Mouse (Mus musculus) hindbrain, embryonic 10.5 days (tissue): Measurements from ENCODE around the gene Usp2. TPM values are rescaled to one million over a fixed set of nuclear protein-coding genes. Genes with fewer than 3 reads are reported as not detected.
"Not testable (repeated sequence)": the region's sequence is repeated elsewhere in the genome, so short reads cannot be mapped to it uniquely, and the experiment has no call there.

Experiments used
- DNase-seq: peaks from one replicate; pipeline ENCODE4 v3.0.0-alpha.2; 2017; ENCODE audit warnings: low spot score
- H3K27ac ChIP-seq: fragments of 300-500 bp; sonication (generic); 2 replicates; pipeline ENCODE4 v1.5.1; 2016; ENCODE audit warnings: mild to moderate bottlenecking, moderate library complexity
- H3K27me3 ChIP-seq: fragments of 300-500 bp; sonication (generic); 2 replicates; pipeline ENCODE4 v1.6.1; 2016; ENCODE audit warnings: mild to moderate bottlenecking; ENCODE audit not compliant: poor library complexity, insufficient read depth, severe bottlenecking
- H3K36me3 ChIP-seq: fragments of 300-500 bp; sonication (generic); 2 replicates; pipeline ENCODE4 v1.6.1; 2016; ENCODE audit warnings: mild to moderate bottlenecking, moderate library complexity
- H3K4me1 ChIP-seq: fragments of 300-500 bp; sonication (generic); replicated peaks from 2 replicates; pipeline ENCODE4 v1.6.1; 2016; ENCODE audit warnings: mild to moderate bottlenecking
- H3K4me3 ChIP-seq: fragments of 300-500 bp; sonication (generic); 2 replicates; pipeline ENCODE4 v1.5.1; 2016; ENCODE audit warnings: mild to moderate bottlenecking, moderate library complexity
- H3K9me3 ChIP-seq: fragments of 300-500 bp; sonication (generic); 2 replicates; pipeline ENCODE4 v1.6.1; 2016; ENCODE audit warnings: mild to moderate bottlenecking, moderate library complexity
- WGBS: fragments of 180-500 bp; shearing (Covaris S2); methylation state at CpG from one replicate; pipeline ENCODE4 v1.1.7; 2016; 5-methylcytosine and 5-hydroxymethylcytosine counted together
- polyA plus RNA-seq: library from polyadenylated mRNA; unstranded; fragments of >200 nt; fragmentation: Nextera tagmentation; extraction: Ambion mirVana; gene quantifications from 2 replicates; pipeline ENCODE4 v1.2.1, GENCODE M21; 2016

Gene Usp2
- polyA plus RNA-seq, 1 experiment from 2014 or later, result 13.5 TPM

DNA sequence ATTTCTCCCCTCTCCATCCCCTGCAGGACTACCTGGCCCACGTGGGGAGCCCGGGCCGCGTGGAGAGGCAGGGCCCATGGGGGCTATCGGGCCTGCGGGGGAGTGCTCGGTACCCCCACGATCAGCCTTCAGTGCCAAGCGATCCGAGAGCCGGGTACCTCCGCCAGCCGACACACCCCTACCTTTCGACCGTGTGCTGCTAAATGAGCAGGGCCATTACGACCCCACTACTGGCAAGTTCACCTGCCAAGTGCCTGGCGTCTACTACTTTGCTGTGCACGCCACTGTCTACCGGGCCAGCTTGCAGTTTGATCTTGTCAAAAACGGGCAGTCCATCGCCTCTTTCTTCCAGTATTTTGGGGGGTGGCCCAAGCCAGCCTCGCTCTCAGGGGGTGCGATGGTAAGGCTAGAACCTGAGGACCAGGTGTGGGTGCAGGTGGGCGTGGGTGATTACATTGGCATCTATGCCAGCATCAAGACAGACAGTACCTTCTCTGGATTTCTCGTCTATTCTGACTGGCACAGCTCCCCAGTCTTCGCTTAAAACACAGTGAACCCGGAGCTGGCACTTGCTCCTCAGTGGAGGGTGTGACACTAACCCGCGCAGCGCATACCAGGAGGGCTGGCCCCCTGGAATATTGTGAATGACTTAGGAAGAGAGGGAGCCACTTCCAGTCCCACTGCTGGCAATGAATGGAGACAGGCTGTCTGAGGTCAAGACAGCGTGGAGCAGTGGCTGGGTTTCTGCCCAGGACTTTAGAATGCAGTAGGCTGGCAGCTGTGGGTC, 41.6 kb downstream of the Usp2 start:
- Histone ChIP-seq H3K4me1 (peaks cover 59% of the 10 kb centered on the region), H3K4me3 (peak overlapping the region; percentile 36), H3K27ac (peak overlapping the region; percentile 81), H3K9me3 (no peaks in the 10 kb centered on the region), H3K27me3 (no peaks in the 10 kb centered on the region), H3K36me3 (peaks cover 71% of the 10 kb centered on the region)
- 85% methylated on average over 31 of the region's 31 CpGs for WGBS
- DNase-seq, result no peak

DNA sequence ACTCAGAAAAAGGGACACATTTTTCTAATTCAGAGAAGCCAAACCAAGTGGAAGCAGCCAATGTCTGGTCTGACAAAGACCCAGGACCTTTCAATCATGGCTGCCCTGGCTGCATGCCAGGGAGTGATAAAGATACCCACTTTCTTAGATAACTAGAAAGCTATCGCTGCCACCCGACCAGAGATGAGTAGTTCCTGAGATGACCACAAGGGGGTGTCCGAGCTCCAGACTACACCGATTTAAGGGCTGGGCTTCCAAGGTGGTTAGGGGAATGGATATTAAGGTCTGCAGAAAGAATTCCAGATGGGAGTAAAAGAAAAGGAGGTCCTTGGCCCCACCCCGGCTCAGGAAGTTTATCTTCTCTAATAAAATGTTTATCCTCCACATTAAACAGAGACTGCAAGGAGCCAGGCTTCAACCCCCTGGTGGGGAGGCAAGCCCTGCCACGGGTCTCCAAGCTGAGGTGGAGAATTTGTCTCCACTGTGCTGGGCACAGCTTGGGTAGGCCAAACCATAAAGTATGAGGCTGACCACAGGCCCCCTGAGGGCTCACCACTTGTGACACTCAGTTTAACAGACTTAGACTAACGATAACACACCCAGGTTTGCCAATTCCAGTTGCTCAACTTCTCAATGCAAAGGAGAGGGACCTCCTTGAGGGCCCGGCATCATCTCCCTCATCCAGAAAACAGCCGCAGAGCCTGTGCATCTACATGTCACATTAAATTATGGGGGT, 42.7 kb downstream of the Usp2 start:
- no peaks in the 10 kb centered on the region for H3K9me3 ChIP-seq
- peak; percentile 80 for DNase-seq
- peaks cover 63% of the 10 kb centered on the region for H3K36me3 ChIP-seq
- peak overlapping the region; percentile 36 for H3K4me3 ChIP-seq
- no peaks in the 10 kb centered on the region for H3K27me3 ChIP-seq
- H3K4me1 ChIP-seq, result peaks cover 58% of the 10 kb centered on the region
- 39% methylated on average over 9 of the region's 9 CpGs for WGBS
- 0 out of 2 replicates have a peak overlapping the region, but pooled peaks have one; percentile 14 for H3K27ac ChIP-seq

DNA sequence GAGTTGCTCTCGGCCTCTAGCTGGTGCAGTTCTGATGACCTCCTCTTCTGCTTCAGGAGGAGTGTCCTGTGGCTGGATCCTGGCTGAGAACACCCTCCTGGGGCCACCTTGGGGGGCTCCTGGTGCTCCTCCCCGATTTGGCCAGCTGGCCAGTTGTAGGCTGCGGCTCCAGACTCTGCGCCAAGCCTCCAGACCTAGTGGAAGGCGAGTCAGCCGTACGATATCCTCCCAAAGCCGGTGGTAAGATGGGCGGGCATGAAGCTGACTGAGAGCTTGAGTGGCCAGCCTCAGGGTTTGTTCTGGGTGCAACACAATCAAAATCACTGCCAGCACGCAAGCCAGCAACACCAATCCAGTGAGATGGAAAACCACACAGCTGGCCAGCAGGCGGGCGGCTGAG, 45.1 kb downstream of the Usp2 start:
- not testable (repeated sequence) for H3K9me3 ChIP-seq, H3K27ac ChIP-seq, H3K27me3 ChIP-seq, DNase-seq
- Histone ChIP-seq H3K4me3 (peak overlapping the region; percentile 71), H3K4me1 (peaks cover 49% of the 10 kb centered on the region), H3K36me3 (peaks cover 41% of the 10 kb centered on the region)
- 72% methylated on average over 10 of the region's 12 CpGs for WGBS

DNA sequence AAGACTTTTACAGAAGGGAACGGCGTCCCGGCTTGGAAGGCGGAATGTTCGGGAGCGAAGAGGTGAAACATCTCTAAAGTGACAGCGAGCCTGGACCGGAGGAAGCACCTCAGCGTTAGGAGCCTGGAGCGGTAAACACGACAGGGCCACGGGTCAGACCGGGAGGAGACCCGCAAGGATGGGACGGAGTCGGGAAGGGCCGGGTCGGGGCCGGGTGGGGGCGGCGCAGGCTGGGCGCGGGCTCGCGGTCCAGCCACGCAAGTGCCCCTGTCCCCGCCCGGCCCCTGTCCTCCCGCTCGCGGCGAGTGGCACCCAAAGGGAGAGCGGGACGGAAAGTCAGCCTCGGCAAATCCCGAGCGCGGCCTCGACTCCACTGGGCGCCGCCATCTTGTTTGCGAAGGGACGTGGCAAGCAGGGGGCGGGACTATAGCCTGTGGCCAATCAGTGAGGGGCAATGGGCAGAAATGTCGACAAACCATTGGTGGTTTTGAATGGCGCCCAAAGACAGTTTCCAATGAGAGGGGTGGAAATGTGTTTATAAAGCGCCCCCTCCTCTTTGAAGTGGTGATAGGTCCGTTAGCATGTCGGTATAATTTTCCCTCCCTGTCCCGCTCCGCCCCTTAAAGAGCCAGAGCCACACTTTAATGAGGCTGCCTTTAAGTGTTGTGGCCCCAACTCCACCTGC, 46.4 kb downstream of the Usp2 start, which contains the start of the genes Gm49380 and Rnf26:
Gene Gm49380, minus strand, starts transcription at position 396 of the 685 bp plus-strand sequence.
Gene Rnf26, minus strand, starts transcription at position 413 of the 685 bp plus-strand sequence.
- peak within 1 kb of the TSS; percentile 90 for H3K27ac ChIP-seq

DNA sequence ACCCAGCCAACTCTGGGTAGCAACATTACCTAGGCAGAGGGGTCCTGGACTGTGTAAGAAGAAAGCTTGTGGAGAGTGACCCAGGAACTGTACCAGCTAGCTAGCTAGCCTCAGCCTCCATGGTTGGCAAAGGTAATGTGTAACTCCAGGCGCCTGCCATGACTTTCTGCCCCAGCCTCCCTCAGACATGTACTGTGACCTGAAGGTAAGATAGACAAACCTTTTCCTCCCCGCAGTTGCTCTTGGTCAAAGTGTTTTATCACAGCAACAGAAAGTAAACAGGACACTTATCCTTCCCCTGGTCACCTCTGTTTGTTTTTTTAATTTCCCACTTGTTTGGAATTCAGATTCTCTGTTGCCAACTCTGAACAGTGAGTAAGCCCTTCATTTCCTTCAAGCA, 47.6 kb downstream of the Usp2 start:
- H3K27me3 ChIP-seq, result no peaks in the 10 kb centered on the region
- H3K9me3 ChIP-seq, result no peaks in the 10 kb centered on the region
- DNase-seq, result no peak
- peaks cover 19% of the 10 kb centered on the region for H3K36me3 ChIP-seq
- H3K27ac ChIP-seq, result peak overlapping the region; percentile 82; the same call in 1 of the 2 replicates
- H3K4me3 ChIP-seq, result no peak overlapping the region
- WGBS, result 89% methylated on average over 2 of the region's 2 CpGs
- H3K4me1 ChIP-seq, result peaks cover 24% of the 10 kb centered on the region

More for the DNA sequence above, 46.4 kb downstream of the Usp2 start, which contains the start of the genes Gm49380 and Rnf26:
- DNase-seq, result peak; percentile 96
- H3K27me3 ChIP-seq, result no peaks in the 10 kb centered on the region
- H3K9me3 ChIP-seq, result no peaks in the 10 kb centered on the region
- peaks cover 28% of the 10 kb centered on the region for H3K36me3 ChIP-seq
- WGBS, result under 1% methylated on average over 51 of the region's 51 CpGs
- peaks cover 36% of the 10 kb centered on the region for H3K4me1 ChIP-seq
- H3K4me3 ChIP-seq, result peak within 1 kb of the TSS; percentile 71

DNA sequence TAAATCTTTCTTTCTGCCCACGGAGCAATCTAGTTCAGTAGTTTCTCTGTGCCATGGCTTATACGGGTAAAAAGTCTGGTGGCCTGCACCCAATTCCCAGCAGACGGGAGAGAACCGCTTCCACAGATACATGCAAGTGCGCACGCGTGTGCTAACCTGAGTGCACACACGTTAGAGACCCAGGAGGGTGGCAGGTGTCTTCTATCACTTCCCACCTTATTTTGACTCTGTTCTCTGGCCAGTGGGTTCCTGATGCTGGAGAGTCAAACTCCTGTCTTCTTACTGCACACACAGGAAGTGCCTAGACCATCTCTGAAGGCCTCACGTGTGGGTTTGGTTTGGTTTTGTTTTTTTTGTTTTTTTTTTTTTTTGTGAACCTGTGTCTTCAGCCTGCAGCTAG, 48.8 kb downstream of the Usp2 start:
- Histone ChIP-seq H3K27ac (no peak overlapping the region), H3K9me3 (no peaks in the 10 kb centered on the region), H3K27me3 (no peaks in the 10 kb centered on the region), H3K4me1 (peaks cover 12% of the 10 kb centered on the region), H3K36me3 (peaks cover 8% of the 10 kb centered on the region), H3K4me3 (no peak overlapping the region)
- 91% methylated on average over 9 of the region's 9 CpGs for WGBS
- DNase-seq, result no peak

DNA sequence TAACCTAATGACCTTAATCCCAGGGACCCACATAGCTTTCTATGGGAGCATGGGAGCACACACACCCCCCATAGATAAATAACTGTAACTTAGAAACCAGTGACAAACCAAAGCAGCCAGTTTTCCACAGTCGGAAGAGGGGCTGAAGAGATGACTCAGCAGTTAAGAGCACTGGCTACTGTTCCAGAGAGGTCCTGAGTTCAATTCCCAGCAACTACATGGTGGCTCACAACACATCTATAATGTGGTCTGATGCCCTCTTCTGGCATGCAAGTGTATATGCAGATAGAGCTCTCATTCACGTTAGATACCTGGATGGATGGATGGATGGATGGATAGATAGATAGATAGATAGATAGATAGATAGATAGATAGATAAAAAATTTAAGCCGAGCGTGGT, 49.4 kb downstream of the Usp2 start:
- H3K27me3 ChIP-seq, result no peaks in the 10 kb centered on the region
- no peak overlapping the region for H3K4me3 ChIP-seq
- no peaks in the 10 kb centered on the region for H3K9me3 ChIP-seq
- 89% methylated on average over 4 of the region's 4 CpGs for WGBS
- peaks cover 9% of the 10 kb centered on the region for H3K4me1 ChIP-seq
- H3K36me3 ChIP-seq, result 0 out of 2 replicates have a peak, but pooled peaks cover 4% of the 10 kb centered on the region
- no peak for DNase-seq
- no peak overlapping the region for H3K27ac ChIP-seq

DNA sequence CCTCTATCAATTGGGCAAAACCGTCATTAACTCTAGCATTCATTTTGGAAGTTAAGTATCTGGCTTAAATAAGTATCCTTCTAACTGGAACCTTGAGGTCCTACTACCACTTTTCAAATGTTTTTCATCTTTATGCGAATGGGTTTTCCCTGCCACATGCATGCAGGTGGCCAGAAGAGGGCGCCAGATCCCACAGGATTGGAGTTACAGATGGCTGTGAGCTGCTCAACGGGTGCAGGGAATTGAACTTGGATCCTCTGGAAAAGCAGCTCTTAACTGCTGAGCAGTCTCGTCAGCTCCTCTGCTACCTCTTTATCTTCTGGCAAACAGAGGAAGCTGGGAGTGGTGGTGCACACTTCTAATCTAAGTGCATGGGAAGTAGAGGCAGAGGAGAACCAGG, 52.2 kb downstream of the Usp2 start:
- 49% methylated on average over 5 of the region's 5 CpGs for WGBS
- H3K27me3 ChIP-seq, result no peaks in the 10 kb centered on the region
- H3K9me3 ChIP-seq, result no peaks in the 10 kb centered on the region
- H3K4me3 ChIP-seq, result no peak overlapping the region
- peak; percentile 37 for DNase-seq
- H3K36me3 ChIP-seq, result no peaks in the 10 kb centered on the region
- no peaks in the 10 kb centered on the region for H3K4me1 ChIP-seq
- H3K27ac ChIP-seq, result no peak overlapping the region

DNA sequence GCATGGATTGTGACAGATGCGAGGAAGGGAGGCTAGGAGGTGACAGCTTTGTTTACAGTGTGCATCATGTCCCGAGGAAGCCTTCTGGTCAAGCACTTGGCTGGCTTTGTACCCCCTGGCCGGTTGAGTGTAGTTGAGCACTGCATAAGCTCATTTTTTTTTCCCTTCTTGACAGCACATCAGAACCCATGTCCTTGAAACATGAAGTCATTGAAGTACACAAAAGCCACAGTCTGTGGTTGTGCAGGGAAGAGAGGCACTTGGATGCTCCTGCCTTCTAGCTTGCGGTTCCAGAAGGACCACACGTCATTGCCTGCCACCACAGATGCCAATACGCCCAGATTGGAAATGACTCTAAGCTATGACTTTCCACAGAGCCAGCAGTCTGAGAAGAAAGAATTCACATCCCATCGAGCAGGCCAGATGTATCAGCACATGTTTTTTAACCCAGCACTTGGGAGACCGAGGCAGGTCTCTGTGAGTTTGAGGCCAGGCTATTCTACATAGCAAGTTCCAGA, 53.2 kb downstream of the Usp2 start:
- H3K27me3 ChIP-seq, result no peaks in the 10 kb centered on the region
- H3K9me3 ChIP-seq, result no peaks in the 10 kb centered on the region
- 82% methylated on average over 8 of the region's 8 CpGs for WGBS
- peaks cover 4% of the 10 kb centered on the region for H3K4me1 ChIP-seq
- no peaks in the 10 kb centered on the region for H3K36me3 ChIP-seq
- no peak overlapping the region for H3K4me3 ChIP-seq
- DNase-seq, result no peak
- no peak overlapping the region for H3K27ac ChIP-seq

DNA sequence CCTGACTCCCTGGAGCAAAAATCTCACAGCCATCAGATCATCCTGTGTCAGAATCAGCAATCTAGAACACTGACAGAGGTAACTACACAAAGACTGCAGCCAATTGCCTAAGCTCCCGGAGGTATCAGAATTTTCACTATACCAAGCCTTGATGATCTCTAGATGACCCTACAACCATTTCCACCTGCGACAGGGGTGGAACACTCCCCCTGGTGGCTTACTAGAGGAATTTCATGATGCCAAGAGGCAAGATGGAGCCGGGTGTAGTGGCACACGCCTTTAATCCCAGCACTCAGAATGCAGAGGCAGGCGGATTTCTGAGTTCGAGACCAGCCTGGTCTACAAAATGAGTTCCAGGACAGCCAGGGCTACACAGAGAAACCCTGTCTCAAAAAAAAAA, 57.5 kb downstream of the Usp2 start:
- no peaks in the 10 kb centered on the region for H3K9me3 ChIP-seq
- DNase-seq, result no peak
- H3K27ac ChIP-seq, result no peak overlapping the region
- 71% methylated on average over 6 of the region's 6 CpGs for WGBS
- no peaks in the 10 kb centered on the region for H3K36me3 ChIP-seq
- peaks cover 11% of the 10 kb centered on the region for H3K27me3 ChIP-seq
- no peak overlapping the region for H3K4me3 ChIP-seq
- peaks cover 26% of the 10 kb centered on the region for H3K4me1 ChIP-seq

DNA sequence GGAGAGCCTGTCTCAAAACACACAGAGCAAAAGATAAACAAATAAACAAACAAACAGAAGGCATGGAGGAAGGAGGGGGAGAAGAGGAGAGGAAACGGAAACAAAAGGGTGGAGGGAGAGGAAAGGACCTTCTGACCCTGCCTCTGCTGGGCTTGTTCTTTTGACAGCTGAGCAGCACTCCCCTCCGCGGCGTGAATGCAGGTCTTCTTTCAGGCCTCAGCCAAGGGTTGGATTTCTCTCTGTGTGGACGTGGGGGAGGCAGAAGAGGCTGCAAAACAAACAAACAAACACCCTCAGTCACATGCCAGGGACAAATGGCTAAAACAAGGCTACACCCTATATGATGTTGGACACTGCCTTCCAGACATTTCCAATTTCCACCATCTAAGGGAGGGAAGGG, 58.2 kb downstream of the Usp2 start:
- H3K27me3 ChIP-seq, result peaks cover 15% of the 10 kb centered on the region
- 18% methylated on average over 5 of the region's 5 CpGs for WGBS

DNA sequence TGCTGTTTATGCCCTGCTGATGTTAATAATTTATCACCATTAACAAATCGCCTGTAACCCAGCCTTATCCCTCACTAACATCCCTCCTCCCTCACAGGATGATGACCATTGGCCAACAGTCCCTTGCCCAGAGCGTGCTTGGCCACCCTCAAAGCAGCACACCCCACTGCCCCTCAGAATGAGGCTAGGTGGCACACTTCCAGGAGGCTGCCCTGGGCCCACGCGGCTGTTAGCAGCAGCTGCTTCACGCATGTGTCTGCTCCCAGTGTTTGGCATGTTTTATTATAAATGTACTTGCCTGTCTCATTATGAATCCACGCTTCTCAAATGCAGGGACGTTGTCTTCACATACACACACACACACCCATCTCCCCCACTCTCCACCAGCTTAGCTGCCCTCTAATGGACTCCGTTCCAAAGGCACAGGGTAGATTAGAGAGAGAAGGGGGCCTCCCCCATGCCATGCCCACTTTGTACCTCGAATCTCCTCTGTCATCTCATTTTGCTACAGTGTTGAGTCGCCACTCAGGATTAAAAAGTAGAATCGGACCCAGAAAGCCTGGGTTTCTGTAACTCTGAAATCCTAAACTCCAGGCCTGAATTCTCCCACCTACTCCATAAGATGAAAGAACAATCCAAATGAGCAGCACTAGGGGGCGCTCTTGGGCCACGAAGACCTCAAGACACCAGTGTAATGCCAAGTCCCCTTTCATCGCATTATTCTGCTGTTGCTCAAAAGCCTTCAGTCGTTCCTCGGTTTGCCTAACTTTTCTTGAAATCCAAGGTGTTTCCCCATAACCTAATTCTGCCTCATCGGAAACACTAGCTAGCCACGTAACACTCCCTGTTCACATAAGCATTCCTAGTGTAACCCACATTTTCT, 59.0 kb downstream of the Usp2 start:
- H3K27ac ChIP-seq, result peak overlapping the region; percentile 59
- 36% methylated on average over 18 of the region's 18 CpGs for WGBS

More for the DNA sequence above, 58.2 kb downstream of the Usp2 start:
- peaks cover 33% of the 10 kb centered on the region for H3K4me1 ChIP-seq
- H3K27ac ChIP-seq, result no peak overlapping the region
- H3K4me3 ChIP-seq, result no peak overlapping the region
- H3K9me3 ChIP-seq, result no peaks in the 10 kb centered on the region
- H3K36me3 ChIP-seq, result no peaks in the 10 kb centered on the region
- DNase-seq, result no peak

More for the DNA sequence above, 59.0 kb downstream of the Usp2 start:
- no peaks in the 10 kb centered on the region for H3K9me3 ChIP-seq
- H3K4me3 ChIP-seq, result no peak overlapping the region
- H3K4me1 ChIP-seq, result peaks cover 41% of the 10 kb centered on the region
- DNase-seq, result peak; percentile 87
- H3K27me3 ChIP-seq, result peaks cover 18% of the 10 kb centered on the region
- no peaks in the 10 kb centered on the region for H3K36me3 ChIP-seq
